Mouse (Mus musculus): ENCODE results near the gene Ngrn.

The Ngrn gene

GRCm38 (mm10) chr7:80260625-80261371 is at the start of gene Ngrn:
Gene Ngrn, plus strand, starts transcription at chr7:80261215.
- in situ Hi-C loops (cut with MboI, MseI) = no loop called here

GRCm38 (mm10) chr7:80213604-80214003 is 47.4 kb upstream of the Ngrn start:
- in situ Hi-C loops (cut with MboI, MseI) = loop anchor here in 1 of 2 experiments (10.0 kb wide), 1 partner anchor 59 kb away; no protein-coding TSS in a partner anchor

GRCm38 (mm10) chr7:80214459-80214858 is 46.6 kb upstream of the Ngrn start:
- in situ Hi-C loops (cut with MboI, MseI) = loop anchor here in 1 of 2 experiments (10.0 kb wide), 1 partner anchor 60 kb away; no protein-coding TSS in a partner anchor

- in situ Hi-C loops (cut with MboI, MseI) = loop anchor here (5.0 to 10.0 kb wide), 2 partner anchors 53 to 61 kb away; no protein-coding TSS in a partner anchor
These were observed 45.6 kb upstream of the Ngrn start for GRCm38 (mm10) chr7:80215398-80215797.

GRCm38 (mm10) chr7:80216566-80216965 is 44.4 kb upstream of the Ngrn start:
- in situ Hi-C loops (cut with MboI, MseI) = loop anchor here (5.0 to 10.0 kb wide), 2 partner anchors 54 to 62 kb away; no protein-coding TSS in a partner anchor

- in situ Hi-C loops (cut with MboI, MseI) = loop anchor here (5.0 to 10.0 kb wide), 2 partner anchors 56 to 64 kb away; no protein-coding TSS in a partner anchor
These were observed 42.3 kb upstream of the Ngrn start for GRCm38 (mm10) chr7:80218666-80219065.

- in situ Hi-C loops (cut with MboI, MseI) = no loop called here
These were observed 40.7 kb upstream of the Ngrn start for GRCm38 (mm10) chr7:80220237-80220797.

- in situ Hi-C loops (cut with MboI, MseI) = no loop called here
These were observed 39.8 kb upstream of the Ngrn start for GRCm38 (mm10) chr7:80221179-80221750.

GRCm38 (mm10) chr7:80227065-80227464 is 34.0 kb upstream of the Ngrn start:
- in situ Hi-C loops (cut with MboI, MseI) = no loop called here

- in situ Hi-C loops (cut with MboI, MseI) = no loop called here
These were observed 30.8 kb upstream of the Ngrn start for GRCm38 (mm10) chr7:80230196-80230595.

GRCm38 (mm10) chr7:80231971-80232488 is 29.0 kb upstream of the Ngrn start:
- in situ Hi-C loops (cut with MboI, MseI) = no loop called here

GRCm38 (mm10) chr7:80232489-80233029 is 28.5 kb upstream of the Ngrn start, which contains the start of the genes Cib1 and Gdpgp1:
Gene Cib1, minus strand, starts transcription at chr7:80232813.
Gene Gdpgp1, plus strand, starts transcription at chr7:80232865.
- in situ Hi-C loops (cut with MboI, MseI) = no loop called here

- in situ Hi-C loops (cut with MboI, MseI) = no loop called here
These were observed 27.2 kb upstream of the Ngrn start for GRCm38 (mm10) chr7:80233799-80234198.

GRCm38 (mm10) chr7:80238542-80238941 is 22.5 kb upstream of the Ngrn start:
- in situ Hi-C loops (cut with MboI, MseI) = no loop called here

GRCm38 (mm10) chr7:80241661-80242060 is 19.4 kb upstream of the Ngrn start:
- in situ Hi-C loops (cut with MboI, MseI) = no loop called here

GRCm38 (mm10) chr7:80244851-80245250 is 16.2 kb upstream of the Ngrn start:
- in situ Hi-C loops (cut with MboI, MseI) = no loop called here

GRCm38 (mm10) chr7:80246148-80246721 is 14.8 kb upstream of the Ngrn start, which contains the start of gene Ttll13:
Gene Ttll13, plus strand, starts transcription at chr7:80246376.
- in situ Hi-C loops (cut with MboI, MseI) = no loop called here

GRCm38 (mm10) chr7:80246859-80247258 is 14.2 kb upstream of the Ngrn start:
- in situ Hi-C loops (cut with MboI, MseI) = no loop called here

GRCm38 (mm10) chr7:80252437-80252836 is 8.6 kb upstream of the Ngrn start:
- in situ Hi-C loops (cut with MboI, MseI) = no loop called here

- in situ Hi-C loops (cut with MboI, MseI) = no loop called here
These were observed 8.1 kb upstream of the Ngrn start for GRCm38 (mm10) chr7:80252886-80253285.

- in situ Hi-C loops (cut with MboI, MseI) = no loop called here
These were observed 5.0 kb upstream of the Ngrn start for GRCm38 (mm10) chr7:80255981-80256380.
